Mouse (Mus musculus) kidney, adult 9 months (tissue): ENCODE measurements around the gene Dhps.
A peak's percentile ranks its signal among the peaks of the same experiment; 100 is the strongest.

Experiments used
- DNase-seq: peaks from one replicate; pipeline ENCODE4 v3.0.0; 2022

Dhps gene

DNA sequence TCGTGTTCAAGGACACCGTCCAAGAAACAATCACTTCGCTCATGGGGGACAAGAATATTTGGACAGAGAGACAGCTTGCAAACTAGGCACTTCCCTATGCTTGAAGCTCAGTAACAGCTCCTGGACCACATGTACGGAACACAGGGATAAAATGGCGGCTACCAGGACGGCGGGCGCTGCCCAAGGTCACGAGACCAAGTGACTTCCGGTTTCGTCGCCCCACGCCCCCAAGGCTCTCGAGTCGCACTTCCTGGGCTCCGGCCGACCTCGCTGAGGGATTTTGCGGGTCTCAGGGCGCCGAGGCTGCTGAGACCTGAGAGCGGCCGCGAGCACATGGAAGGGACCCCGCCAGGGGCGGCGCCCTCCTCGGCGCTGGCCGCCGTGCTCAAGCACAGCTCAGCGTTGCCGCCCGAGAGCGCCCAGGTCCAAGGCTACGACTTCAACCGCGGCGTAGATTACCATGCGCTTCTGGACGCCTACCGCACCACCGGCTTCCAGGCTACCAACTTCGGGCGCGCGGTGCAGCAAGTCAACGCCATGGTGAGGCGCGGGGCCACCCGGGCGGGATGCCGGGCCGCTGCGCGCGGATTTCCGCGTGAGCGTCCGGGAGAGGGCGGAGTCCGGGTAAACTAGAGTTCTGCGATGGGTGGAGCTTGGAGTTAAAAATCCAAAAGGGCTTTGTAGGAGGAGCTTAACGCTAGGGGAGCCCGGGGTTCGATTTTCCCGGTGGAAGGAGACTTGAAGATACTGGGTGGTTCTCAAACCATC is at the start of gene Dhps:
Gene Dhps (plus strand): TSS at position 244 of the 768 bp plus-strand sequence.
- DNase-seq: peak; percentile 94

DNA sequence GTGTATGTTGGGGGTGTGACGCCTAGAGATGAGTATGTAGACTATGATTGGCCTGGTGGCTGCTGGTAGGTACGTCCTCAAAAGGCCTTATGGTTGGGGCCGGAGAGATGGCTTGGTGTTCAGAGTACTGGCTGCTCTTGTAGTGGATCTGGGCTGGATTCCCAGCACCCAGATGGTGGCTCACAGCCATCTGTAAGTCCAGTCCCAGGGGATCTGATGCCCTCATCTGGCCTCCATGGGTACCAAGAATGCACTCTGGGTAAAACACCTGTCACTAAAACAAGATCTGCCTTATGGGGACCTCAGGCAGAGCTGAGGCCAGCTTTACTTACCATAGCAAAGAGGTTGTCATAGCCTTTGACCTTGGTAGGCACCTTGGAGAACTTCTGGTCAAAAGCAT is 47.7 kb upstream of the Dhps start:
- no peak for DNase-seq

DNA sequence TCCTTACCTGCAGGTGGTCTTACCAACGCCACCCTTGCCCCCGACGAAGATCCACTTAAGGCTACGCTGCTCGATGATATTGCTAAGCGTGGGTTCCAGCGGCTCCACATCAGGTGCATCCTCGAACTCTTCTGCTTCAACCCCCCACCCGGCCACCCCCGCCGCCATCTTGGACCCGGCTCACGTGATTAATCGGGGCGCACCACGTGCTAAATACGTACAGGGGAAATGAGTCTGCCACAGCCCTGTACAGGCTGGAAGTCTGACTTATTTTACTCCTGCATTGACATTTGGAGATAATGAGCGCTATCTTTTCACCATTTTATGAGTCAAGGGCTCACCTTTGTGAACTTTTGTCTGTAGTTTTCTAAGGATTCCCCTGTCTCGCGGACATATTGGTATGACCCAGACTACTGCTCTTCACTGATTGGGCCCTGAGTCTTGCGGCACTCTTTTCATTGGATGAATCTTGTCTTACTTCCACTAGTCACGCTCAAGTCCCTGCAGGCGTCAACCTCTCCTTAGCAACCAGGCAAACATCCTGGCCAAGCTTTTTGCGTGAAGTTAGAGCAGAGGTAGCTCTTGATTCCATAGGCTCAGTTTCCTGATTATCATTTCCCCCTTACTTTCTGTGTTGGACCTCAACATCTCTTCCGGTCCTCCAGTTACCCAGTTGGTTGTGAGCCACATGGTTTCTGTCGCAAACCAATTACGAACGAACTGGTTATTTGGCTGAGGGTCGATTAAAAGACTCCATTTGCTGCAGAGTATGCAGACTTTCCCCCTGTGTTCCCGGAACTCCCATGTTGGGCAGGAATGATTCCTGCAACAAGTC is 46.2 kb upstream of the Dhps start, which contains the start of gene Asna1:
Gene Asna1 (minus strand): TSS at position 184 of the 835 bp plus-strand sequence.
- peak; percentile 94 for DNase-seq

DNA sequence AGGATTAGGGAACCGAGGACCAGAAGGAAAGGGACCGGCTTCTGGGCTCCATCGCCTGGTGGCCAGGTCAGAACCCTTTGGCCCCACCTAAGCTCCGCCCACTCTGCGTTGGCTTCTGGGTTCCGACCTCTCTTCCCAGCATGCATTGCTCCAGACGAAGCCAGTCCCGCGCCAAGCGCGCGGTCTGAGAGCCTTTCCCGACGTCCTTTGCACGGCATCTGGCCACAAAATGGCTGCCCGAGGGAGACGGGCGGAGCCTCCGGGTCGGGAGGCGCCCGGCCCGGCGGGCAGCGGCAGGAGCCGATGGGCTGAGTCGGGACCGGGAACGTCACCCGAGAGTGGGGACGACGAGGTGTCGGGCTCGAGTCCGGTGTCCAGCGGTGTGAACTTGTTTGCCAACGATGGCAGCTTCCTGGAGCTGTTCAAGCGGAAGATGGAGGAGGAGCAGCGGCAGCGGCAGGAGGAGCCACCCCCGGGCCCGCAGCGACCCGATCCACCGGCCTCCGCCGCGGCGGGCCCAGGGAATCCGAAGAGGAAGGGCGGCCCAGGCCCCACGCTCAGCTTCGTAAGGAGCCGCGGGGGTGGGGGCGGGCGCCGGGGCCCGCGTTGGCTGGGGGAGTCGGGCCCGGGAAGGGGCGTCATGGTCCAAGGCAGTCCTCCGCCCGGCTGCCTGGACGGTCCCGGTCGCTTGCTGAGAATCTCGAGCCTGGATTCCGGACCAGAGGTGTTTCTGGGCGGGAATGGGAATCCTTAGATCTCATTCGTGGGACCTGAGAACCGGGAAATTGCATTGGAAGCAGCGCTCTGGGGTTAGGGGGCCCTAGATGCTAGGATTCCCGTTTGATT is 44.7 kb upstream of the Dhps start, which contains the start of gene Trir:
Gene Trir (plus strand): TSS at position 154 of the 846 bp plus-strand sequence.
- DNase-seq: peak; percentile 98

GRCm38 (mm10) chr8:85027516-85027855 is 44.1 kb upstream of the Dhps start:
- DNase-seq: peak; percentile 24

DNA sequence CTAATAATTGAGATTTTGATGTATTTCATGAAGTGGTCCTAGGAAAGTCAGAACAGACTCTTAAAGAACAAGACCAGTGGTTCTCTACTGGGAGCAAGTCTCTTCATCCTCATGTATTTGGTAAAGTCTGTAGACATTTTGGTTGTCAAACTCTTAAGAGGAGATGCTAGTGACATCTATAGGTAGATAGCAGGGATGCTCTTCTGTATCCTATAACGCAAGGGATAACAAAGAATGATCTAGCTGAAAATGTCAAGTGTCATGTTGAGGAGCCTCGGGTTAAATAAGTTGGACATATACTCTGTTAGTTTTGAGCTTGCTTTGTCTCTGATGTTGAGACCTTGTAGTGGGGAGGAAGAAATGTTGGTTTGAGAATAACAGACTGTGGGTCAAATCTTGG is 43.6 kb upstream of the Dhps start:
- no peak for DNase-seq

DNA sequence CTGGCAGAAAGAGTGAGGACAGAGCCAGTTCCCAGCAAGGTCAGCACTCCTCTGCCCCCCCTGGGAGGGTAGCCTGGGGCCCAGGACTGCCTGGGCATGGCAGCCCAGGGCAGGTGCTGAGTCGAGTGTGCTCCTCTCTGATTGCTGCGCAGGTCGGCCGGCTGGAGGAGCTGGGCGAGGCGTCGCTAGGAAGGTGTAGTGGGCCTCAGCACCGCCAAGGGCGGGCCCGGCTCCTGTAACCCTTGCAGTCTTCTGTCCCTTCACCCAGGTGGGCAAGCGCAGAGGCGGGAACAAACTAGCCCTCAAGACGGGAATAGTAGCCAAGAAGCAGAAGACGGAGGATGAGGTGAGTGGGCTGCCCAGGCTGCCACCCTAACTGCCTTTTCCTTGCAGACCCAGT is 42.3 kb upstream of the Dhps start:
- no peak for DNase-seq

DNA sequence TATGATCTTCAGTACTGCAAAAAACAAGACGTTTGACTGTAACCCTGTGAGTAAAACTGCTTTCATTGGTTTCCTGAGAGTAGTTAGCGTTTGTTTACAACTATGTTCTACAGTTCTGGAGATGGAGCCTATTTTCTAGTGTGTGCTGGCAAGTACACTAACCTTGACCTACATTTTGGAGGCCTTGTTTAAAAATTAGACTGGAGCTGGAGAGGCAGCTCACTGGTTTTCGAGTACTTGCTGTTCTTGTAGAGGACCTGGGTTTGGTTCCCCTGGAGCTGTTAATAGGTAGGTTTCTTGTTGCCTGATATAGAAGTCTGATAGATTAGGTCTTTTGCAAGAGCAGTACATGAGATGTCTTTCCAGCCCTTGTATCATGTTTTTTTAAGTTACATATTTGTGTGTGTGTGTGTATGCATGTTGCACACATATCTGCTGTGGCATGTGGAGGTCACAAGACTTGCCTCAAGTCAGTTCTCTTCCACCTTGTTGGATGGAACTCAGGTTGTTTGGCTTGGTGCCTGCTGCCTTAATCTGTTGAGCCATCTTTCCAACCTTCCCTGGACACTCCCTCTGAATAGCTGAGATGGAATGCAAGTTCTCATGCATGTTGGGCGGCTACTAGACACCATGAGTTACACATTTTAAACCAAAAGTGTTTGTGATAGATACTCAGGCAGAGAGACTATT is 38.8 kb upstream of the Dhps start:
- DNase-seq: peak; percentile 73

DNA sequence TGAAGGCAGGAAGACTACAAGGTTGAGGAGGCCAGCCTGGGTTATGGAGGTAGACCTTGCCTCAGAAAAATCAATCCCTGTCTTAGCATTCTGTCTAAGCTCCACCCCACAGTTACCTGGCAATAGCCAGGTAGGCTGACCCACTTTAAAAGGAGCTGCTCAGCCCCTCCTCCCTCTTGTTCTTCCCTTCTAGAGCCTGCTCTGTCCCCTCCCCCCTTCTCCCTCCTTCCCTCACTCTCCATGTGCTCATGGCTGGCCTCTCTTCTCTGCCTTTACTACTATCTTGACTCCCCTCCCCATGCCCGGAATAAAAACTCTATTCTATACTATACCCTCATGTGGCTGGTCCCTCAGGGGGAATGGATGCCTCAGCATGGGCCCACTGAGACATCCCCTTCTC is 37.7 kb upstream of the Dhps start:
- peak; percentile 46 for DNase-seq

DNA sequence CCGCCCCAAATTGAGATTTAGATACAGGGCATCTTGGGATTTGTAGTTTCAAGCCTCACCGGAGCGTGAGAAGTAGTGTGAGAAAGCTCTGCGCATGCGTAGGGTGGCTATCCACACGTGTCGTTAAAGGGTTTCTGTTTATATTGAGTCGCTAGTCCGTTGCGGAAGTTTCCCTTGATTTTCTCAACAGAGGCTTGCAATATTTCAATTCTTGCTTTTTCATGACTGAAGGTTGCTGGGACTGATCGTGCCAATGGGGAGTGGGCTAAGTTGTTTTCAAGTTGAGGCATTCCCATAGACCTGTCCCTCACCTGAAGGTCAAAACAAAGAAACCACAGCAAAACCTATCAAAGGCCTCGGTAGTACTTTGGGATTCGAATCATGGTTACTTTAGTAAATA is 36.8 kb upstream of the Dhps start:
- DNase-seq: peak; percentile 83

GRCm38 (mm10) chr8:85035165-85035727 is 36.3 kb upstream of the Dhps start:
- no peak for DNase-seq

- DNase-seq: peak; percentile 54
Observed at GRCm38 (mm10) chr8:85035728-85036310, 35.7 kb upstream of the Dhps start.

- no peak for DNase-seq
Observed at GRCm38 (mm10) chr8:85036381-85036717, 35.2 kb upstream of the Dhps start.

- DNase-seq: peak; percentile 96
Observed at GRCm38 (mm10) chr8:85036718-85037365, 34.7 kb upstream of the Dhps start, which contains the start of gene Tnpo2. TSS of gene Tnpo2 (plus strand) at chr8:85036915.

- DNase-seq: no peak
Observed at GRCm38 (mm10) chr8:85037366-85037680, 34.2 kb upstream of the Dhps start.

DNA sequence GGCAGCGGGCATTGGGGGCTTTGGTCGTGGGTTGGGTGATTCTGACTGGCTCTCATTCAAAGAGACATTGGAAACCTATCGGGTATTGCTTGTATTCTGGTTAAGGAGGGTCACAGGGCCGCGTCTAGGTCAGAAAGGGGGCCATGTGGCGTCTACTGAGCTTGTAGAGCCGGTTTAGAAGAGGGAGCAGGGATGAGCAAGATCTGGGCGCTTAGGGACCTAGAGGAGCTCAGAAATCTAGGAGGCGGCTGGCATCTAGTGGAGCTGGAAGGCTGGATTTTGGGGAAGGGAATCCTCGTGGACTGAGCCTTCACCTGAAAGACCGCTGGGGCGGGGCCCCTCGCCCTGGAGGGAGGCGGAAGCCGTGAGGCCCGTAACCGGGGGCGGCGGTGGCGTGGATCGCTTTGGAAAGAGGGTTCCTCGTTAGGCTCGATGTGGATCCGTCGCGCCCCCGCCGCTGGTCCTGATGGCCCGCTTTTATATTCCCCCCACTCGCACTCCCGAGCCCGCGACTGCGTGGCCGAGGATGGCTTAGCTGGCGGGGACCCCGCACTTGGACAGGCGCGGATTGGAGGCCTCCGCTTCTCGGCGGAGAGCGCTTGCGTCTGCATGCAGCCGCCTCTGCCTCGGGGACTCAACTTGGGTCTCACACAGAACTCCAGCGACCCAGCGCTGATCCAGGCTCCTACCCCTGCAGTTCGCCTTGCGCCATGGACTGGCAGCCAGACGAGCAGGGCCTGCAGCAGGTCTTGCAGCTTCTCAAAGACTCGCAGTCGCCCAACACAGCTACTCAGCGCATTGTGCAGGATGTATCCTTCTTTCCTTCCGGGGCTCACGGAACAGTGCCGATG is 33.7 kb upstream of the Dhps start:
- DNase-seq: peak; percentile 39

- no peak for DNase-seq
Observed at GRCm38 (mm10) chr8:85043619-85044018, 27.9 kb upstream of the Dhps start.

DNA sequence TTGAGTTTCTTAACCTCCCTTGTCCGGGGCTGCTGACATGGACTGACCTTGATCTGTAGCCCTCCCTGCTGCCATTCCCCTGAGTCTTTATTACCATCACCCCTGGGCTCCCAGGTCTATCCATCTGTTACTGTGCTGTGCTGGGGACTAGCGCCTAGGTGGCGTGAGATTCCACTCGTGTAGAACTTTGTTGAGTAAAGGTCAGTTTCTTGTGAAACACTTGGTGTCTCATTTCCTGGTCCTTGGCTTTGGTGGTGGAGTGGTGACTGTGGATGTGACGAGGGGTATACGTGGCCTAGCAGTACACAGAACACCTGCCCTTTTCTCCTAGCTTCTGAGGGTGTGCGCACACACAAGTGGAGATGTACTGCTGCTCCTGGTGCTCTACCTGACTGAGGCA is 14.2 kb upstream of the Dhps start:
- no peak for DNase-seq

DNA sequence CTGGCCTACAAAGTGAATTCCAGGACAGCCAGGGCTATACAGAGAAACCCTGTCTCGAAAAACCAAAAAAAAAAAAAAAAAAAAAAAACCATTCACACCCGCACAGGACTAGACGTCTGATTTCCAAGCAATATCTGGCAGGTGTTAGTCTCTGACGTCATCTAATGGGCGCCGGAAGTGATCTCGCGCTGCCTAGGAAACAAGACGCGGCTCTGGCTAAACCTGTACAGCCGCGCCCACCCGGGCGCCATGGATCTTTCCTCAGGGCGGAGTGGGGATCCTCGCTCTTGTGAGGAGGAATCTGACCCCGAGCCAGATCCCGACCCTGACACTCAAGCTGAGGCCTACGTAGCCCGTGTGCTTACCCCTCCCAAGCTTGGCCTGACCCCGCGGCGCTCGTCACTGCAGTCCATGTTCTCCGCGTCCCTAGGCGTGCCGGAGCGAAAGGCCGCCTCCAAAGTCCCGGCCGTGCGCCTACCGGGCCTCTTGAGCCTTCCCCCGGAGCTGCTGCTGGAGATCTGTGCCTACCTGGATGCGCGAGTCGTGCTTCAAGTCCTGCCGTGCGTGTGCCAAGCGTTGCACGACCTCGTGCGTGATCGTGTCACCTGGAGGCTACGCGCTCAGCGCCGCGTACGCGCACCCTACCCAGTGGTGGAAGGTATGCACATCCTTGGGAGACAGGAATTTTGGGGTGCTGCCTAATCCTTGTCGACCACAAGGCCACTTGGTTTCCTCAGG is 11.5 kb upstream of the Dhps start, which contains the start of gene Fbxw9:
Gene Fbxw9 (plus strand): TSS at position 177 of the 738 bp plus-strand sequence.
- peak; percentile 96 for DNase-seq

DNA sequence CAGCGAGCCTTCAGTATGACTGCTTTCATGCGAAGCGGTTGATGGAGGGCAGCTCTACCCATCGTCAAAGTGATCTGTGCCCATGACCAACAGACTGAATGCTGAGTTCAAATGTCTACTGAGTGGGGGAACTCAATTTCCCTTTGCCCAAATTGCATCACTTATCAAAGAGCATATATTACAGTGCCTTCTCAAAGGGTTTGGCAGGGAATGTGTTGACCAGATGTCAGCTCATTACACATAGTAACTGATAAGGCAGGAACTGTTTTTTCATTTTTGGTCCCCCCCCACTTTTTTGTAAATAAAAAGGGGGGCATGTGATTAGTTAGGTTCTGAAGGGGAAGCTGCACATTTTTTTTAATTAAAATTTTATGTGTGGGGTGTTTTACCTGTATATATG is 9.0 kb upstream of the Dhps start:
- no peak for DNase-seq
